Mouse (Mus musculus): ENCODE results near the gene Kif26b. TPM values are rescaled to one million over a fixed set of nuclear protein-coding genes. Genes with fewer than 3 reads are reported as not detected.

The Kif26b gene
- polyA plus RNA-seq, 1 experiment from 2014 or later: 5.3 TPM

DNA sequence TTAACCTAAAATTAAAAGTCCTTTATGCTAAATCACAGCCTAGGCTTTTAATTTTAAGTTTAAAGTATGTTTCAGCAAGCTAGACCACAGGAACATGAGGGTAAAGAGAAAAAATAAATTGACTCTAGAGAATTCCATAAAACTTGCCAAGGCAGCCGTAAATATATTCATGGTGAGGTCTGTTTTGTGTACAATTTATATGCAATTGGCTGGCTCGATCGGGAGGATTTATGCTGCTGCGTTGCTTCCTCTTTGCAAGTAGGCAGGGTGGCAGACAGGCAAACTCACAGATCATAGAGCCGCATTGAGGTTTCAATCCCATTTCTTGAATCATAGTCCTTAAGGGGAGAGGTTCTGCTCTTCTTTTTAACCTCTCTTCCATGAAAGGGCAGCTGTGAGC, 318.6 kb downstream of the Kif26b start:
- no peaks in the 10 kb centered on the region for H3K36me3 ChIP-seq
- WGBS: 26% methylated on average over 5 of the region's 5 CpGs
- no peak for ATAC-seq (ENCODE audit: insufficient number of reproducible peaks, low FRiP score, low TSS enrichment, low read depth)

DNA sequence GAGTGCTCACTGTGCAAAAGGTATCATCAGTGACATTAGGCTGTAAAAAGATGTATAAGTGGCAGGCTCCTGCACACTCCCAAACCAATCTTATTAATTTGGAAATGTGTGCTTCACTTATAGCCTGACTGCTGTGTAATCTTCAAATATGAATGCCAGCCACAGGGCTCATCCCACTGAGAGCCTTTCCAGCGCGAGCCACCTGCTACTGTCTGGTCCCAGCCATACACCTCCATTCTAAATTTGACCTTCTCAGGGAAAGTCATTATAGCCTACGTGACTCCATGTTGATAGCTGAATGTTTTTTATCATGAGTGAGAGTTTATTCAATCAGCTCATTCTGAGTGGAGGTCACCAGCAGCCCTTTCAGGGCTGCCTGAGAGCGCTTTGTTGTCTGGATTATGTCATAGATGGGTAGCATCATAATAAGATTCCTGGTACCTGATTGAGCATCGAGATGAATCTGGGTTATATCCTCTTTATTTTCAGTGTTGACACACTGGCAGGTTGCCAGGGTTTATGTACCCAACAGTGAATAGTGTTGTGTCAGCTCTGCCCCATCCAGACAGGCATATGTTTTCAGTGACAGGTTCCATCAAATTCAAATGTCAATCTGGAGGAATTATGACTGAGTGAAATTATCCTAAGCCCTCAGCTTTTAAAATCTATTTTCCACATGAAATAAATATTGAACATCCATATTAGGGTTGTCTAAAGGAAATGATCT, 319.6 kb downstream of the Kif26b start:
- ATAC-seq (ENCODE audit: insufficient number of reproducible peaks, low FRiP score, low TSS enrichment, low read depth): no peak
- Histone ChIP-seq H3K27me3 (no peaks in the 10 kb centered on the region), H3K4me1 (peaks cover 3% of the 10 kb centered on the region; the same call in 1 of the 2 replicates), H3K9ac (no peak overlapping the region), H3K36me3 (no peaks in the 10 kb centered on the region), H3K4me2 (no peak overlapping the region), H3K4me3 (no peak overlapping the region), H3K27ac (no peak overlapping the region), H3K9me3 (no peaks in the 10 kb centered on the region)
- 89% methylated on average over 5 of the region's 5 CpGs for WGBS

More for the DNA sequence above, 318.6 kb downstream of the Kif26b start:
- no peak overlapping the region for H3K27ac ChIP-seq
- no peak overlapping the region for H3K4me2 ChIP-seq
- H3K4me3 ChIP-seq: no peak overlapping the region
- H3K4me1 ChIP-seq: peaks cover 8% of the 10 kb centered on the region; the same call in 1 of the 2 replicates
- no peaks in the 10 kb centered on the region for H3K27me3 ChIP-seq
- no peaks in the 10 kb centered on the region for H3K9me3 ChIP-seq
- H3K9ac ChIP-seq: no peak overlapping the region

DNA sequence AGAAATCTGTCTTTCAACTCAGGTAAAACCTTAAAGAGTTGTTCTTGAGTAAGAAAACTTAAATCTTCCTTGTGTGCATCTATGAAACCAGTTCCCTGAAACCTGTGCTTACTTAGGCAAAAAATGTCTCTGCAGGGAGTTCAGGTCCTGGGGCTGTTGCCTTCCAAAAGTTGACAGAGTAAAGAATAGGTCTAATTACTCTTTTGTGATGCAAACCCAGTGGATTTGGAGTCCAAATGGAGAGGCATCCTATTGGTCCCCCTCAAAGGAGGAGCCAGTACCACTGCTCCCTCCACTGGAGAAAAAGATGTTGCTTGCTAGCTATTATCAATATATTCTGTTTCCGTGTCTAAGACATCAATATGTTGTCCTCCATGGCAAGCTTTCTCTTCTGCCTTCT, 321.6 kb downstream of the Kif26b start:
- Histone ChIP-seq H3K4me3 (no peak overlapping the region), H3K9ac (no peak overlapping the region), H3K36me3 (no peaks in the 10 kb centered on the region), H3K4me1 (peaks cover 4% of the 10 kb centered on the region; the same call in 1 of the 2 replicates), H3K27me3 (no peaks in the 10 kb centered on the region), H3K4me2 (no peak overlapping the region), H3K9me3 (no peaks in the 10 kb centered on the region), H3K27ac (no peak overlapping the region)
- WGBS: 87% methylated on average over 1 of the region's 1 CpGs
- ATAC-seq (ENCODE audit: insufficient number of reproducible peaks, low FRiP score, low TSS enrichment, low read depth): no peak

DNA sequence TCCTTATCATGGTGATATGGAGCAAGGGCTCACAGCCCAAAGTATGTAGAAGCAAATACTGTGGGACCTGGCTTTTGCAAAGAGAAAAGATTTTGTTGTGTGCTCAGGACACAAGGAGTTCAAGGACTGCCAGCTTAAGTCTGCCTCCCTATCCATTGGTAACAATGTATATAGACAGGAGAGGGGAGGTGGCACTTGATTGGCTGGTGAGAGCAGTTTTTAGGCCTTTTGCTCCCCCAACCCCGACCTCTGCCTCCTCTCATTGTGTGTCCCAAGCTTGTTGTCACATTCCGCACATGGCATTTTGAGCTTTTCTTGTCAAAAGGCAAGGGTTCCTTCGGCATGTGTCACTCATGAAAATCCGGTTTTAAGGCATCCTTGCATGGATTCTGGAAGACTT, 326.0 kb downstream of the Kif26b start:
- WGBS: 85% methylated on average over 4 of the region's 4 CpGs
- Histone ChIP-seq H3K4me1 (peaks cover 9% of the 10 kb centered on the region; the same call in 1 of the 2 replicates), H3K4me2 (no peak overlapping the region), H3K9me3 (no peaks in the 10 kb centered on the region), H3K9ac (no peak overlapping the region), H3K27me3 (no peaks in the 10 kb centered on the region), H3K4me3 (no peak overlapping the region), H3K27ac (no peak overlapping the region), H3K36me3 (no peaks in the 10 kb centered on the region)
- ATAC-seq (ENCODE audit: insufficient number of reproducible peaks, low FRiP score, low TSS enrichment, low read depth): no peak

DNA sequence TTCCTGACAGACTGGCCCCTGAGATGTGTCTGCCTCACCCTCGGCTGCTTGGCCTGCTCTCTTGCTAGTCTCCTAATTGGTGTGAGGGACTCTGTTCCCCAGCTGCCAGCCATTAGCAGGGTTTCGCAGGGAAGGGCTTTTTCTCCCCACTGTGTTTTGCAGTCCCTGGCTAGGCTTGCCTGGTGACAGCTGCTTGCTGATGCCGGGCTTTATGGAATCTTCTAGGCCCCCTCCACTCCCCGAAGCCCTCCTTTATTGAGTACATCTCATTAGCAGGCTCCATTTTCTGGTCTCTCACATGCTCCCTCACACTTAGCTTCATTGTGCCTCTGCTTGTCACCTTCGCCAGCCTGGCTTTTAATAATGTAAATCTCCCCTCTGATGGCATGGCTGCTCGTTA, 327.0 kb downstream of the Kif26b start:
- Histone ChIP-seq H3K36me3 (no peaks in the 10 kb centered on the region), H3K4me3 (no peak overlapping the region), H3K27ac (no peak overlapping the region), H3K27me3 (no peaks in the 10 kb centered on the region), H3K4me2 (no peak overlapping the region), H3K9me3 (no peaks in the 10 kb centered on the region), H3K9ac (no peak overlapping the region), H3K4me1 (peaks cover 9% of the 10 kb centered on the region; the same call in 1 of the 2 replicates)
- no peak for ATAC-seq (ENCODE audit: insufficient number of reproducible peaks, low FRiP score, low TSS enrichment, low read depth)
- 36% methylated on average over 6 of the region's 6 CpGs for WGBS

DNA sequence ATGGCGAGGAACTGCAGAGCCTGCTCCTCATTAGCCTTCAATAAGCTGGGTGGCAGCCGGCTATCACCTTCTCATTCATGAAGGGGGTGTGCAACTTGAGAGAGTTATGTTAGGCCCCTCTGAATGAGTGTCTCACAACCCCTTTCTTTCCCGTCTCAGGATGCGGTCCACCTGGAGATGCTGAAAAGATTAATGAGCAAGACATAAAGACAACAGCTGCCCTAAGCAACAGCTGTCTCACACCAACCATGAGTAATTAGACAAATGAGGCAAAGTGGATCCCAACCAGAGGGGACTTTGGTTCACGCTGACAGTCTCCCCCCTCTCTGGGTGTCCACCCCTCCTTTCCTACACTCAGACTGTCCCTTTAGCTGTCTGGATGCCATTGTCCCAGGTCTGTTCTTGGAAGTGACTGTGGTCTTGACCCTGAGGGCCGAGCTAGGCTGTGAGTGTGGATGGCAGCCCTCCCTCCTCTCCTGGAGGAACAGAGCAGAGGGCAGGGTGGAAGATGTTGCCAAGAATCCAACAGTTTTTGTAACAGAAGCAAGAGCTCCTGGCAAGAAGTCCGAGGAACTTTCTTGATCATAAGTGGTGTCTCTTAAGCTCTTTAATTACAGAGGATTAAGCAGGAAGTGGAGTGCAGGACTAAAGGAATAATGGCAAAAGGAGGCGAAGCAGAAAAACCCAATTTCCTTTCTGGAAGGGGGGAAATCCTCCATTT, 331.9 kb downstream of the Kif26b start:
- Histone ChIP-seq H3K27ac (no peak overlapping the region), H3K4me3 (no peak overlapping the region), H3K4me1 (peaks cover 6% of the 10 kb centered on the region; the same call in 1 of the 2 replicates), H3K4me2 (no peak overlapping the region), H3K36me3 (no peaks in the 10 kb centered on the region), H3K9ac (no peak overlapping the region), H3K9me3 (no peaks in the 10 kb centered on the region), H3K27me3 (no peaks in the 10 kb centered on the region)
- 55% methylated on average over 8 of the region's 8 CpGs for WGBS
- ATAC-seq (ENCODE audit: insufficient number of reproducible peaks, low FRiP score, low TSS enrichment, low read depth): no peak

DNA sequence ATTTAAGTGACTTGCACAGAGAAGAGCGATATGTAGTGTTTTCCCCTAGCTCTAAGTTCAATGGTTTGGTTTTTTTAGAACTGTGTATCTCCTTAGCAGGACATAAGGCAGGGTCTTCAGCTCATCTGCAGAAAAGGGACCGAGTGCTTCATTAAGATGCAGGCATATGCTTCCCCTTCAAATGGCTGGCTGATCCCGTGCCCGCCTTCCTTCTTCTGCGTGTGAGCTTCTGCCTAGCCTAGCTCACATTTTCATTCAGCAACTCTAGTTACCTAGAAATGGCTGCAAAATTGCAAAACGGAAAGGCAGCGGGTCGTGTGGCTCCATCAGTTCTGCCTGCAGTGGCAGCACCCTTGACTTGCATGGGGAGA, 332.5 kb downstream of the Kif26b start:
- H3K27me3 ChIP-seq: no peaks in the 10 kb centered on the region
- no peak overlapping the region for H3K27ac ChIP-seq
- H3K4me1 ChIP-seq: 0 out of 2 replicates have a peak, but pooled peaks cover under 1% of the 10 kb centered on the region
- H3K9me3 ChIP-seq: no peaks in the 10 kb centered on the region
- ATAC-seq (ENCODE audit: insufficient number of reproducible peaks, low FRiP score, low TSS enrichment, low read depth): no peak
- H3K36me3 ChIP-seq: no peaks in the 10 kb centered on the region
- H3K9ac ChIP-seq: no peak overlapping the region
- 84% methylated on average over 8 of the region's 8 CpGs for WGBS
- H3K4me2 ChIP-seq: no peak overlapping the region
- H3K4me3 ChIP-seq: no peak overlapping the region

DNA sequence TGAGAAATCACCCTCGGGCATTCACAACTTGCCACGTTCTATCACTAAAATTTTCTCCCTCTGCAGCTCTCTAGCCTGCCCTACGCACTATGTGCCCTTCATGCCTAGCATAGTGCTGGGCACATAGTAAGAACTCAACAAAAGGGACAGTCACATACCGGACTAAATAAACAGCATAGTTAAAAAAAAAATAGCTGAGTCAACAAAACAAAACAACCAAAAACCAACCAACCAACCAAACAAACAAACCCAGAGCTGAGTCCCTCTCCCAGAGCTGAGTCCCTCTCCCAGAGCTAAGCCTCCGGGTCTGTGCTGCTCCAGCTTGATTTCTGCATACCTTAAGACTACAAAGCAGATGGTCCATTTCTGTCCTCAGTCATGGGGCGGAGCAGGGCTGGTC, 334.8 kb downstream of the Kif26b start:
- no peak overlapping the region for H3K4me3 ChIP-seq
- H3K9me3 ChIP-seq: no peaks in the 10 kb centered on the region
- ATAC-seq (ENCODE audit: insufficient number of reproducible peaks, low FRiP score, low TSS enrichment, low read depth): no peak
- H3K27ac ChIP-seq: no peak overlapping the region
- WGBS: 78% methylated on average over 6 of the region's 6 CpGs
- H3K4me2 ChIP-seq: no peak overlapping the region
- H3K4me1 ChIP-seq: no peaks in the 10 kb centered on the region
- H3K9ac ChIP-seq: no peak overlapping the region
- H3K27me3 ChIP-seq: peaks cover 4% of the 10 kb centered on the region; the same call in 1 of the 2 replicates
- no peaks in the 10 kb centered on the region for H3K36me3 ChIP-seq

DNA sequence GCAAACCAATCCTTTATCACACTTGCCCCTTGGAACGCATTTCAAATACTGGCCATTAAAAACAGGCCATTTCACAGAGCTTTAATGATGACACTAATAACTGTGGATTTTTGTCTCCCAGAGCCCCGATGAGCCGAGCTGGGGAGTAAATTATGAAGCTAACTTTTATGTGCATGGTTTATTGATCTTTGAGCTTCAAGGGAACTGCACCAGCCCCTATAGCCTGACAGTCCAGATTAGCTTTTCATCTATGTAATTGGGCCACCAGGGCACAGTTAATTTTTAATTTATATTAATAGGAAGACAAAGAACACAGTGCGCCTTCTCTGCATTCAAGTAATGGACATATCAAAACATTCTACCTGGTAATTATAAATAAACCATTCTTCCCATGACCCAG, 335.4 kb downstream of the Kif26b start:
- Histone ChIP-seq H3K4me1 (no peaks in the 10 kb centered on the region), H3K9me3 (no peaks in the 10 kb centered on the region), H3K36me3 (no peaks in the 10 kb centered on the region), H3K9ac (no peak overlapping the region), H3K4me3 (no peak overlapping the region), H3K27me3 (peaks cover 4% of the 10 kb centered on the region; the same call in 1 of the 2 replicates), H3K27ac (no peak overlapping the region), H3K4me2 (no peak overlapping the region)
- ATAC-seq (ENCODE audit: insufficient number of reproducible peaks, low FRiP score, low TSS enrichment, low read depth): no peak
- WGBS: 66% methylated on average over 4 of the region's 4 CpGs

DNA sequence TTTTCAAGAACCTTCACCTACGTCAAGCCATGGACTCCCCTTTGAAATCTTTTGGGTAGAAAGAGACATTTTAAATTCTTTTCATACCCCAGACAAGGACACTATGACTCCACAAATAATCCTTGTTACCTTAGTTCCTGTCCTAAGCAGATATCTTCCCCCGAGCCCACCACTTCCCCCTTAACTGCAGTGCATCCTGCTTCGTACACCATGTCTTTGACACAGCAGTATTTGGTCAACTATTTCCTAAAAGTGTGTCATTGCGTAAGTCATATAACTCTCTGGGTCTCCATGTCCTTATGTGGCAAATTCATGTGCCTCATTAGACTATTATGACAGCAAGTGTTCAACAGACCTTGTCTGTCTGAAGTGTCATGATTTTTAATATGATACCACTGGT, 337.8 kb downstream of the Kif26b start:
- H3K27me3 ChIP-seq: peaks cover 4% of the 10 kb centered on the region; the same call in 1 of the 2 replicates
- H3K4me3 ChIP-seq: no peak overlapping the region
- no peak overlapping the region for H3K9ac ChIP-seq
- H3K27ac ChIP-seq: no peak overlapping the region
- no peak overlapping the region for H3K4me2 ChIP-seq
- H3K4me1 ChIP-seq: peaks cover 19% of the 10 kb centered on the region
- WGBS: 80% methylated on average over 4 of the region's 4 CpGs
- H3K36me3 ChIP-seq: no peaks in the 10 kb centered on the region
- no peaks in the 10 kb centered on the region for H3K9me3 ChIP-seq
- no peak for ATAC-seq (ENCODE audit: insufficient number of reproducible peaks, low FRiP score, low TSS enrichment, low read depth)

DNA sequence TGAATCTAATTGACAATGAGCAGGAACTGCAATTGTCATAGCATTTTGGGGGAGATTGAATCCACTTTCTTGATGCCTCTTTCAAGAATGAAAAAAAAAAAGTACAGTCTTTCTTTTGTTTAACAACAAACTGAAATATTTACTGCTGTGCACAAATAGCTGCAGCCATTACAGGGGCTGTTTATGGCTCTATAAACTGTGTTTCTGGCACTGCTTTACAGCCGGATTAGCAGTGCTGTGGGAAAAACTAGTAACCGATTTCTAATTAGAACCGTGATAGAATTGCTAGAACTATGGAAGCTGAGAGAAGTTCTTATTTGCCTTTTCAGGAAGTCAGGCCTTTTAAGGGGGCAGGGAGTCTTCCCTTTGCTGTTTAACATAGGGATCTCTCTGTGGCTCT, 342.1 kb downstream of the Kif26b start:
- ATAC-seq (ENCODE audit: insufficient number of reproducible peaks, low FRiP score, low TSS enrichment, low read depth): no peak
- Histone ChIP-seq H3K4me3 (no peak overlapping the region), H3K4me1 (peaks cover 20% of the 10 kb centered on the region), H3K27me3 (peaks cover 4% of the 10 kb centered on the region; the same call in 1 of the 2 replicates), H3K36me3 (no peaks in the 10 kb centered on the region), H3K9me3 (no peaks in the 10 kb centered on the region), H3K4me2 (no peak overlapping the region), H3K27ac (no peak overlapping the region), H3K9ac (no peak overlapping the region)
- WGBS: 25% methylated on average over 3 of the region's 3 CpGs

DNA sequence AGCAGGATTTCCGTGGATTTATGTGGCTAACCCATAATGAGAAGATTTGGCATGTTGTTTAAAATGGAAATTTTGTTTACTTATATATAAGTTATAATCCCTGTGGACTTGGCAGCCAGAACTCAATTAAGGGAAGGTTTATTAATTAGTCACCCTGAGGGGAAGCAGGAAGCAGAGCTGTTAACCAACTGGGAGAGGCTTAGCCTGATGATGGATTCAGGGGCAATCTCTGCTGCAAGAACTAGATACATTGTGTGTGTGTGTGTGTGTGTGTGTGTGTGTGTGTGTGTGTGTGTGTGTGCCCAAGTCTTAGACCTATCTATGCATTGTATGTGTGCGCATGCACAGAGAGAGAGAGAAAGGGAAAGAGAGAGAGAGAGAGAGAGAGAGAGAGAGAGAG, 348.0 kb downstream of the Kif26b start:
- Histone ChIP-seq H3K4me2 (no peak overlapping the region), H3K9ac (no peak overlapping the region), H3K4me3 (no peak overlapping the region), H3K36me3 (no peaks in the 10 kb centered on the region), H3K27ac (no peak overlapping the region), H3K4me1 (0 out of 2 replicates have a peak, but pooled peaks cover 9% of the 10 kb centered on the region), H3K27me3 (no peaks in the 10 kb centered on the region), H3K9me3 (no peaks in the 10 kb centered on the region)
- ATAC-seq (ENCODE audit: insufficient number of reproducible peaks, low FRiP score, low TSS enrichment, low read depth): no peak
- 62% methylated on average over 2 of the region's 2 CpGs for WGBS
